Mouse (Mus musculus): ENCODE measurements around the gene Kcnma1.

Gene Kcnma1

DNA sequence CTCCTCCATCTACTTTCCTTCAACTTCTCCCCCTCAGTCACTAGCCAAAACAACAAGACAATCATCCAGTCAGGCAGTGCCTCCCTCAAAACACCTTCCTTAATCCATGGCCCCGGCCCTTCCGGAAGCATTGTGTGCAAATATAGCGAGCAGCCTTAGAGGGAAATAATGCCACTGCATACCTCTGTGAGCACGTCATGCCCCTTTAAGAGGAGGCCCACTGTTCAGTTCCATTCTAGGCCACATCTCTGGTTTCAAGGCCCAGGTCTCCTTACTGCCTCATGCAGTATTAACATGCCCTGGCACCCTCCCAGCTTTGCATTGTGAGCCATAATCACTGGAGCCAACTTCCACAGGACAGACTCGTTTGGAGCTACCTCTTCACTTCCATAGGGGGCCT, 105.7 kb downstream of the Kcnma1 start:
- Histone ChIP-seq H3K36me3 (ENCODE audit: insufficient read depth, low read length) (no peaks in the 10 kb centered on the region), H3K4me1 (replicated peaks; ENCODE audit: low read depth, low read length) (no peaks in the 10 kb centered on the region), H3K4me3 (replicated peaks; ENCODE audit: low read length) (no peak overlapping the region), H3K27me3 (ENCODE audit: insufficient read depth, low read length) (no peaks in the 10 kb centered on the region), H3K9me3 (ENCODE audit: low read length) (no peaks in the 10 kb centered on the region)
- TF ChIP-seq NANOG (IDR thresholded peaks at IDR 0.05; ENCODE audit: borderline replicate concordance, low read length) (no peak), POU5F1 (IDR thresholded peaks at IDR 0.05; ENCODE audit: borderline replicate concordance, low read length) (no peak), CTCF (conservative IDR thresholded peaks at IDR 0.05; ENCODE audit: low read length) (no peak)

GRCm38 (mm10) chr14:23902636-23903279, 111.5 kb downstream of the Kcnma1 start:
- H3K4me1 ChIP-seq (replicated peaks; ENCODE audit: low read depth, low read length): no peaks in the 10 kb centered on the region
- H3K27me3 ChIP-seq (ENCODE audit: insufficient read depth, low read length): 0 out of 2 replicates have a peak, but pooled peaks cover 5% of the 10 kb centered on the region
- H3K4me3 ChIP-seq (replicated peaks; ENCODE audit: low read length): no peak overlapping the region
- no peaks in the 10 kb centered on the region for H3K9me3 ChIP-seq (ENCODE audit: low read length)
- TF ChIP-seq NANOG (IDR thresholded peaks at IDR 0.05; ENCODE audit: borderline replicate concordance, low read length): no peak
- no peak for TF ChIP-seq CTCF (conservative IDR thresholded peaks at IDR 0.05; ENCODE audit: low read length)
- no peak for TF ChIP-seq POU5F1 (IDR thresholded peaks at IDR 0.05; ENCODE audit: borderline replicate concordance, low read length)
- H3K36me3 ChIP-seq (ENCODE audit: insufficient read depth, low read length): no peaks in the 10 kb centered on the region

DNA sequence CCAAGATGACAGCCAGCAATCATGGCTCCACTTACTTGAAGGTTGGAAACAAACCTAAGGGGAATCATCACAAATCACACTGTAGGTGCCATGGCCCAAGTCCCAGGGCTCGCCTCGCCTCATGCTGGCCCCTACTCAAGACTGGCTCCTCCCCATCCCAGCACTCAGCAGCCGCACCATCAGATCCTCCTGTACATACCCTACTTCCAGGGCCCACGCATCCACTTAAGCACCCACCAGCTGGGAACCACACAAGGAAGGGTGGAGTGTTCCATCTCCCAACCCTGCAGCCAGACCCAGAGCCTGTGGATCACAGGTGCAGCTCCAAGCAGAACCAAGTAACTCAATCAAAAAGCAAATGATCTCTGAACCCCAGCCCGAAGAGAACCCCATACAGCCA, 114.8 kb downstream of the Kcnma1 start:
- Histone ChIP-seq H3K4me3 (replicated peaks; ENCODE audit: low read length) (no peak overlapping the region), H3K4me1 (replicated peaks; ENCODE audit: low read depth, low read length) (peaks cover 11% of the 10 kb centered on the region), H3K9me3 (ENCODE audit: low read length) (no peaks in the 10 kb centered on the region), H3K36me3 (ENCODE audit: insufficient read depth, low read length) (no peaks in the 10 kb centered on the region), H3K27me3 (ENCODE audit: insufficient read depth, low read length) (0 out of 2 replicates have a peak, but pooled peaks cover 5% of the 10 kb centered on the region)
- no peak for TF ChIP-seq NANOG (IDR thresholded peaks at IDR 0.05; ENCODE audit: borderline replicate concordance, low read length)

DNA sequence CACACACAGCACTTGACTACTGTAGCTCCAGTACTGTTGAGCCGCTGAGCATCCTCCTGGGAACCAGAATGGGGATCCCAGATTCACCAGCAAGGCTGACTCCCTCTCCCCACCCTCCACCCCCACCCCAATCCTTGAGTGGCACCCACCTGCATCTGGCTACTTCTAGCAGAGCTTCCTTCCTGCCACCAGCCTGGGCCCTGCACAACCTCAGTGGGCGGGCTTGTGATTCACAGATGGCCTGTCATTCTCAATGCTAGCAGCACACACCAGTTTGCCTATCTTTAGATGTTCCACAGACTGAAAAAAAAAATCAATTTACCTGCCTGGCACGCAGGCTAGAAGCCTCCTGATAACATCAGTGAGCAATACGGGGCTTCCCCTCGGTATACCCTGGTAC, 116.5 kb downstream of the Kcnma1 start:
- Histone ChIP-seq H3K9me3 (ENCODE audit: low read length) (no peaks in the 10 kb centered on the region), H3K4me1 (replicated peaks; ENCODE audit: low read depth, low read length) (peaks cover 12% of the 10 kb centered on the region), H3K36me3 (ENCODE audit: insufficient read depth, low read length) (no peaks in the 10 kb centered on the region), H3K4me3 (replicated peaks; ENCODE audit: low read length) (no peak overlapping the region), H3K27me3 (ENCODE audit: insufficient read depth, low read length) (0 out of 2 replicates have a peak, but pooled peaks cover 5% of the 10 kb centered on the region)
- TF ChIP-seq POU5F1 (IDR thresholded peaks at IDR 0.05; ENCODE audit: borderline replicate concordance, low read length) (no peak), NANOG (IDR thresholded peaks at IDR 0.05; ENCODE audit: borderline replicate concordance, low read length) (no peak), CTCF (conservative IDR thresholded peaks at IDR 0.05; ENCODE audit: low read length) (no peak)

GRCm38 (mm10) chr14:23896036-23896435, 118.3 kb downstream of the Kcnma1 start:
- no peak overlapping the region for H3K4me3 ChIP-seq (replicated peaks; ENCODE audit: low read length)
- H3K9me3 ChIP-seq (ENCODE audit: low read length): no peaks in the 10 kb centered on the region
- H3K27me3 ChIP-seq (ENCODE audit: insufficient read depth, low read length): 0 out of 2 replicates have a peak, but pooled peaks cover 5% of the 10 kb centered on the region
- TF ChIP-seq NANOG (IDR thresholded peaks at IDR 0.05; ENCODE audit: borderline replicate concordance, low read length): no peak
- no peak for TF ChIP-seq CTCF (conservative IDR thresholded peaks at IDR 0.05; ENCODE audit: low read length)
- TF ChIP-seq POU5F1 (IDR thresholded peaks at IDR 0.05; ENCODE audit: borderline replicate concordance, low read length): no peak
- H3K4me1 ChIP-seq (replicated peaks; ENCODE audit: low read depth, low read length): peaks cover 17% of the 10 kb centered on the region
- no peaks in the 10 kb centered on the region for H3K36me3 ChIP-seq (ENCODE audit: insufficient read depth, low read length)

GRCm38 (mm10) chr14:23886112-23886511, 128.2 kb downstream of the Kcnma1 start:
- Histone ChIP-seq H3K27me3 (ENCODE audit: insufficient read depth, low read length) (no peaks in the 10 kb centered on the region), H3K4me3 (replicated peaks; ENCODE audit: low read length) (no peak overlapping the region), H3K4me1 (replicated peaks; ENCODE audit: low read depth, low read length) (no peaks in the 10 kb centered on the region), H3K36me3 (ENCODE audit: insufficient read depth, low read length) (no peaks in the 10 kb centered on the region), H3K9me3 (ENCODE audit: low read length) (no peaks in the 10 kb centered on the region)
- no peak for TF ChIP-seq CTCF (conservative IDR thresholded peaks at IDR 0.05; ENCODE audit: low read length)
- no peak for TF ChIP-seq NANOG (IDR thresholded peaks at IDR 0.05; ENCODE audit: borderline replicate concordance, low read length)
- TF ChIP-seq POU5F1 (IDR thresholded peaks at IDR 0.05; ENCODE audit: borderline replicate concordance, low read length): no peak

DNA sequence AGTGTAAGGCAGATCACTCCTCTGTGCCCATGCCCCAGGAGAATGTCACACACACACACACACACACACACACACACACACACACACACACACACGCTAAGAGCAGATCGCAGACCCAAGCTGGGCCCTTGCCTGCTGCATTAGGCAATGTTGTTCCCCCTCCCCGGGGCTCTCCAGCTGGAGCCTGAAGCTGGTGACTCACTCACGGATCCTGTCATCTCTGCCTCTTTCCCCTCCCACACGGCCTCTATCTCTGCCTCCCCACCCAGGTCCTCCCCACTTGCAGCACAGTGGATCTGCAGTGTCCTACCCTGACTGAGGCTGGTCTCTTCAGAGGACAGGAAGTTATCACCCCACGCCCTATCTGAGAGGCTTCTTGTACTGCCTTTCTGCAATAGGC, 128.8 kb downstream of the Kcnma1 start:
- Histone ChIP-seq H3K36me3 (ENCODE audit: insufficient read depth, low read length) (no peaks in the 10 kb centered on the region), H3K4me1 (replicated peaks; ENCODE audit: low read depth, low read length) (no peaks in the 10 kb centered on the region), H3K9me3 (ENCODE audit: low read length) (no peaks in the 10 kb centered on the region), H3K27me3 (ENCODE audit: insufficient read depth, low read length) (no peaks in the 10 kb centered on the region), H3K4me3 (replicated peaks; ENCODE audit: low read length) (no peak overlapping the region)
- TF ChIP-seq POU5F1 (IDR thresholded peaks at IDR 0.05; ENCODE audit: borderline replicate concordance, low read length) (no peak), CTCF (conservative IDR thresholded peaks at IDR 0.05; ENCODE audit: low read length) (no peak), NANOG (IDR thresholded peaks at IDR 0.05; ENCODE audit: borderline replicate concordance, low read length) (no peak)

DNA sequence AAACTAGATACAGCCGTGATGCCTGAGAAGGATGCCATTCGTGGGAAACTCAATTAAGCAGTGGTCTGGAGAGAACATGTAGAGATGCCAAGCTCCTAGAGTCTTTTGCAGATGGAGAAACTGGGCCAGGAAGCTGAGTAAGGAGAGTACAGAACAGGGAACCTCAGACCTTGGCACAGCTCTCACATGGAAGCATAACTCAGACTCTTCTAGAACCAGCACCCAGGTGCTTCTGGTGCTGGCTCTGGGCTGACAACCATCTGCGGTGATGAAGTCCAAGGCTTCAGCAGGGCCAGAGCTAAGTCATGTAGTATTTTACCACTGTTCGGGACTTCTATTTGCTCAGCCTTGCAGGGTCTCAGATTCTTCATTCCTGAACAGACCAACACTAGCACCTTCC, 129.2 kb downstream of the Kcnma1 start:
- Histone ChIP-seq H3K4me1 (replicated peaks; ENCODE audit: low read depth, low read length) (no peaks in the 10 kb centered on the region), H3K9me3 (ENCODE audit: low read length) (no peaks in the 10 kb centered on the region), H3K4me3 (replicated peaks; ENCODE audit: low read length) (no peak overlapping the region), H3K27me3 (ENCODE audit: insufficient read depth, low read length) (no peaks in the 10 kb centered on the region), H3K36me3 (ENCODE audit: insufficient read depth, low read length) (no peaks in the 10 kb centered on the region)
- TF ChIP-seq NANOG (IDR thresholded peaks at IDR 0.05; ENCODE audit: borderline replicate concordance, low read length) (no peak), CTCF (conservative IDR thresholded peaks at IDR 0.05; ENCODE audit: low read length) (no peak), POU5F1 (IDR thresholded peaks at IDR 0.05; ENCODE audit: borderline replicate concordance, low read length) (no peak)

DNA sequence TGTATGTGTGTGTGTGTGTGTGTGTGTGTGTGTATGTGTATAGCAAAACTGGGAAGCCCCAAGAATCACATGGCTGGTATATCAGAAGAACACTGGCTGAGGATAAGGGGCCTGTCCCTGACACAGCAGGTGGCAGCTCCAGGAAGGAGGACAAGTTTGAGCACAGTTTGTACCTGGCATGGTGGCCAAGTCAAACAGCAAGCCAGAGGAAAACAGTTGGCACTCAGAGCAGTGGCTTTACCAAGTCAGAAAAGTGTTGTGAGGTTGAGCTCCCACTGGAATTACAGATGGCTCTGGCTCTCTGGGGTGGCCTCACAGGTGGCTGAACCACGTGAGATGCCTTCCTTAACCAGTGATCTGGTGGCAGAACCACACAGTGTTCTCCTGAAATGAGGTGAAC, 132.3 kb downstream of the Kcnma1 start:
- peaks cover 5% of the 10 kb centered on the region; the same call in 1 of the 2 replicates for H3K4me1 ChIP-seq (replicated peaks; ENCODE audit: low read depth, low read length)
- no peaks in the 10 kb centered on the region for H3K36me3 ChIP-seq (ENCODE audit: insufficient read depth, low read length)
- H3K27me3 ChIP-seq (ENCODE audit: insufficient read depth, low read length): no peaks in the 10 kb centered on the region
- no peak for TF ChIP-seq NANOG (IDR thresholded peaks at IDR 0.05; ENCODE audit: borderline replicate concordance, low read length)
- TF ChIP-seq CTCF (conservative IDR thresholded peaks at IDR 0.05; ENCODE audit: low read length): no peak
- TF ChIP-seq POU5F1 (IDR thresholded peaks at IDR 0.05; ENCODE audit: borderline replicate concordance, low read length): no peak
- no peaks in the 10 kb centered on the region for H3K9me3 ChIP-seq (ENCODE audit: low read length)
- no peak overlapping the region for H3K4me3 ChIP-seq (replicated peaks; ENCODE audit: low read length)
